Mouse (Mus musculus) B cell, adult 2 months (primary cell): Measurements from ENCODE around the gene Nanos3.

ENCODE experiments used
- DNase-seq, 2 experiments: peaks; one replicate each; pipeline ENCODE4 v3.0.0; 2022

Nanos3 gene

GRCm38 (mm10) chr8:84201545-84202245, 16.7 kb upstream of the Nanos3 start:
- DNase-seq = peak; percentile 72 to 76

- peak; percentile 83 to 84 for DNase-seq
Observed at GRCm38 (mm10) chr8:84200652-84201544, 15.9 kb upstream of the Nanos3 start.

- peak in 1 of 2 experiments; percentile 35 for DNase-seq
Observed at GRCm38 (mm10) chr8:84200126-84200555, 15.1 kb upstream of the Nanos3 start.

- no peak for DNase-seq
Observed at GRCm38 (mm10) chr8:84199348-84200125, 14.5 kb upstream of the Nanos3 start.

GRCm38 (mm10) chr8:84198871-84199270, 13.9 kb upstream of the Nanos3 start:
- no peak for DNase-seq

- DNase-seq = peak; percentile 100
Observed at GRCm38 (mm10) chr8:84197922-84198774, 13.1 kb upstream of the Nanos3 start.

GRCm38 (mm10) chr8:84197141-84197921, 12.3 kb upstream of the Nanos3 start:
- peak; percentile 90 for DNase-seq

- DNase-seq = no peak
Observed at GRCm38 (mm10) chr8:84194224-84194743, 9.3 kb upstream of the Nanos3 start.

GRCm38 (mm10) chr8:84193566-84193965, 8.5 kb upstream of the Nanos3 start:
- peak; percentile 57 to 58 for DNase-seq

- DNase-seq = no peak
Observed at GRCm38 (mm10) chr8:84193161-84193560, 8.1 kb upstream of the Nanos3 start.

- peak; percentile 94 for DNase-seq
Observed at GRCm38 (mm10) chr8:84192555-84192954, 7.5 kb upstream of the Nanos3 start.

- peak; percentile 48 to 60 for DNase-seq
Observed at GRCm38 (mm10) chr8:84192023-84192422, 7.0 kb upstream of the Nanos3 start.

- DNase-seq = peak; percentile 46 to 56
Observed at GRCm38 (mm10) chr8:84190191-84190867, 5.3 kb upstream of the Nanos3 start.

GRCm38 (mm10) chr8:84189603-84190002, 4.6 kb upstream of the Nanos3 start:
- DNase-seq = no peak

GRCm38 (mm10) chr8:84188671-84189070, 3.7 kb upstream of the Nanos3 start:
- DNase-seq = no peak

- peak; percentile 86 for DNase-seq
Observed at GRCm38 (mm10) chr8:84187065-84187755, 2.2 kb upstream of the Nanos3 start.

GRCm38 (mm10) chr8:84186547-84186946, 1.5 kb upstream of the Nanos3 start:
- peak; percentile 84 to 86 for DNase-seq

GRCm38 (mm10) chr8:84184085-84185043, 653 bp downstream of the Nanos3 start:
- no peak for DNase-seq
